Mouse (Mus musculus) cerebral cortex, adult 2 months (tissue): ENCODE results near the gene Mon1b.

ENCODE experiments used
- WGBS: fragments of 180-500 bp; shearing (Covaris S2); methylation state at CpG from one replicate; pipeline ENCODE4 v1.1.7; 2018; 5-methylcytosine and 5-hydroxymethylcytosine counted together

Mon1b gene

GRCm38 (mm10) chr8:113672599-113673255, 37.3 kb downstream of the Mon1b start:
- 49% methylated on average over 11 of the region's 11 CpGs for WGBS

DNA sequence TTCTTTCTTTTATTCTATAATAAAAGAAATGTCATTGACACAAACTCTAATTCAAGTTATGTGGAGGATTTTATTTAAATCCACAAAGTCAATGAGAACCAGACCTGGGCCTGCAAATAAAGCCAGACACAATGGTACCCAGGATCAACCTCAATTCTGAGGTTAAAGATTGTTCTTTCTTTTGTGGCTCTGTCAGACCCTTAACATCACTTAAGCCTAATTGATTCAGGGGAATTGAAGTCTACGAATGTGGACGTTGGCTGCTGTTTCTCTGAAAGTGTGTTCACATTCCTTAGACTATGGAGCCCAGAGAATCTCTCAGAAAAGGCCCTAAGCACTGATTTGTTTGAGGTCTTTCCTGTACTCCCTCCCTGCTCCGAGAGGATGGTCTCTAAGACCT, 37.9 kb downstream of the Mon1b start:
- WGBS: 80% methylated on average over 3 of the region's 3 CpGs

- 83% methylated on average over 3 of the region's 3 CpGs for WGBS
Measured at GRCm38 (mm10) chr8:113674611-113675010, 39.2 kb downstream of the Mon1b start.

DNA sequence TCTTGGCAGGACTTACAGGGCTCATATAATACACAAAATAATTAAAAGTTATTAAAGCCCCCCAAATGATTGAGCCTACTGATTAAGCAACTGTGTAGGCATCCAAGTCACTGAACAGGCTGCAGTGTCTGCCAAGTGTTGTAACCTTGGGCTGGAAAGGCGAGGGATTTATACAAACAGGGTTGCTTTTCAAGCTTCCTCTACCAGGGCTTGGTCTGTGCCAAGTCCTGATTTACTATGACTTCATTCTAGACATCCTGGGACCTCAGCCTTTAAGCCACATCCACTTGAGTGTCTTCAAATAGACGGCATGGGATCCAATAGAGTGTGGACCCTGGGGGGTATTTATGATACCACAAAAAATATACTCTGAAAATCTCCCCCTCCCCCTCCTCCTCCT, 39.9 kb downstream of the Mon1b start:
- 61% methylated on average over 2 of the region's 2 CpGs for WGBS

DNA sequence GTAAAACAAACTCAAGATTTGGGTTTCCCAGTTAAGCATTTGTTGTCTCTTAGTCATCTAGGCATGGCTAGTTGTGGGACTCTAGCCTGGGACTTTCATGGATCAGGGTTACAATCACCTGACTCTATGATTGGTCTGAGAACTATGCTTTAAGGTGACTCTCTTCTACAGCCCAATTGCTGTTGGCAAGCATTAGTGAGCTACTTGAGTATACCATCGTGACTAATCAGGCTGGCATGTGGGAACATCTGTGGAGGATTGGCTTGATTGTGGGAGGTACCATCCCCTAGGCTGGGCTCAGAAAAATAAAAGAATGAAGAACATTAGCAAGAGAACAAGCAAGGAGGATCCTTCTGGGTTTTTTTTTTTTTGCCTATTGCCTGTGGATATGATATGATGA, 41.4 kb downstream of the Mon1b start:
- WGBS: 87% methylated on average over 1 of the region's 1 CpGs

GRCm38 (mm10) chr8:113679361-113679760, 44.0 kb downstream of the Mon1b start:
- WGBS: 73% methylated on average over 3 of the region's 3 CpGs

- WGBS: 47% methylated on average over 17 of the region's 17 CpGs
Measured at GRCm38 (mm10) chr8:113687889-113688542, 52.6 kb downstream of the Mon1b start.

GRCm38 (mm10) chr8:113688543-113688915, 53.1 kb downstream of the Mon1b start:
- WGBS: 79% methylated on average over 8 of the region's 8 CpGs

GRCm38 (mm10) chr8:113691622-113692343, 56.4 kb downstream of the Mon1b start:
- WGBS: 50% methylated on average over 14 of the region's 14 CpGs
